Mouse (Mus musculus): ENCODE measurements around the gene Fancc.

GRCm38 (mm10) chr13:63545291-63545690 lies 48.2 kb upstream of the Fancc start:
- no peak for TF ChIP-seq CTCF (IDR thresholded peaks at IDR 0.05; ENCODE audit: low read depth)
- no peak for TF ChIP-seq EP300 (IDR thresholded peaks at IDR 0.05; ENCODE audit: low read depth)
